Mouse (Mus musculus): ENCODE results near the gene Mrm1. TPM values are rescaled to one million over a fixed set of nuclear protein-coding genes. Genes with fewer than 3 reads are reported as not detected.
A peak's percentile ranks its signal among the peaks of the same experiment; 100 is the strongest.

Gene Mrm1
- total and polyA plus RNA-seq, 3 experiments = 14.7 to 19.7 (median 18.9) TPM

GRCm38 (mm10) chr11:84780143-84780870 is 39.0 kb downstream of the Mrm1 start:
- intact Hi-C loops (cut with DNase I) = no loop called here
- Histone ChIP-seq H3K27me3 (ENCODE audit: control insufficient read depth, insufficient read depth, low read length) (peaks cover 4% of the 10 kb centered on the region; the same call in 1 of the 2 replicates), H3K79me2 (replicated peaks; ENCODE audit: control insufficient read depth, insufficient read depth, low read length) (no peaks in the 10 kb centered on the region), H3K4me3 (no peak overlapping the region), H3K9ac (ENCODE audit: low read depth, low read length) (no peak overlapping the region), H3K36me3 (ENCODE audit: control insufficient read depth, insufficient read depth, low read length) (no peaks in the 10 kb centered on the region), H3K4me1 (ENCODE audit: control insufficient read depth, insufficient read depth, low read length) (no peaks in the 10 kb centered on the region), H3K27ac (no peak overlapping the region)
- 7% methylated on average over 19 of the region's 19 CpGs for WGBS
- no peak for DNase-seq
- no peak for TF ChIP-seq CTCF (IDR thresholded peaks at IDR 0.05)
- TF ChIP-seq EP300 (IDR thresholded peaks at IDR 0.05; ENCODE audit: insufficient read depth, low read depth, low read length) = no peak
- TF ChIP-seq POLR2A (IDR thresholded peaks at IDR 0.05; ENCODE audit: insufficient read depth, low read depth, low read length) = no peak

DNA sequence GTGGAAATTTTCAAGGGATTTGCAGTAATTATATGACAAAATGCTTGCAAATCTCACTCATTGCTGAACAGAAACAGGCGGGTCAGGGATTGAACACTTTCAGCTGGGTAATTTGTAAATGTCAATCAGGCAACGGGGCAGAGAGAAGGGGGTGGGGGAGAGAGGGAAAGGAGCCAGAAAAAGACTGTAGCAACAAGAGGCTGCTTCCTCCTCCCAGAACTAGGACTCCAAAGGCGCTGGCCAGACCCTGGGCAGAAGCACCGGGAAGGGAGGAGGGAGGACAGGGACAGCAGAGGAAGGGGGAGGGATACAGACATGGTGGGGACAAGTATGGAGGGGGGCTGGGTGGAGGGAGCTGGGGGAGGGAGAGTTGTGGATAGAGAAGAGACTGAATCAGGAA is 43.8 kb downstream of the Mrm1 start:
- Histone ChIP-seq H3K4me1 (ENCODE audit: control insufficient read depth, insufficient read depth, low read length) (no peaks in the 10 kb centered on the region), H3K27ac (no peak overlapping the region), H3K27me3 (ENCODE audit: control insufficient read depth, insufficient read depth, low read length) (peaks cover 4% of the 10 kb centered on the region; the same call in 1 of the 2 replicates), H3K36me3 (ENCODE audit: control insufficient read depth, insufficient read depth, low read length) (no peaks in the 10 kb centered on the region), H3K9ac (ENCODE audit: low read depth, low read length) (no peak overlapping the region), H3K79me2 (replicated peaks; ENCODE audit: control insufficient read depth, insufficient read depth, low read length) (no peaks in the 10 kb centered on the region), H3K4me3 (no peak overlapping the region)
- intact Hi-C loops (cut with DNase I) = no loop called here
- 9% methylated on average over 4 of the region's 4 CpGs for WGBS
- DNase-seq = no peak
- TF ChIP-seq CTCF (IDR thresholded peaks at IDR 0.05) (no peak), EP300 (IDR thresholded peaks at IDR 0.05; ENCODE audit: insufficient read depth, low read depth, low read length) (no peak), POLR2A (IDR thresholded peaks at IDR 0.05; ENCODE audit: insufficient read depth, low read depth, low read length) (no peak)

- WGBS = 69% methylated on average over 13 of the region's 13 CpGs
- Histone ChIP-seq H3K9ac (ENCODE audit: low read depth, low read length) (no peak overlapping the region), H3K79me2 (replicated peaks; ENCODE audit: control insufficient read depth, insufficient read depth, low read length) (no peaks in the 10 kb centered on the region), H3K36me3 (ENCODE audit: control insufficient read depth, insufficient read depth, low read length) (no peaks in the 10 kb centered on the region), H3K4me3 (no peak overlapping the region), H3K27ac (no peak overlapping the region), H3K4me1 (ENCODE audit: control insufficient read depth, insufficient read depth, low read length) (no peaks in the 10 kb centered on the region), H3K27me3 (ENCODE audit: control insufficient read depth, insufficient read depth, low read length) (peaks cover 1% of the 10 kb centered on the region; the same call in 1 of the 2 replicates)
- TF ChIP-seq POLR2A (IDR thresholded peaks at IDR 0.05; ENCODE audit: insufficient read depth, low read depth, low read length) = no peak
- TF ChIP-seq EP300 (IDR thresholded peaks at IDR 0.05; ENCODE audit: insufficient read depth, low read depth, low read length) = no peak
- no peak for DNase-seq
- intact Hi-C loops (cut with DNase I) = no loop called here
Observed at GRCm38 (mm10) chr11:84774870-84775514, 44.3 kb downstream of the Mrm1 start.

DNA sequence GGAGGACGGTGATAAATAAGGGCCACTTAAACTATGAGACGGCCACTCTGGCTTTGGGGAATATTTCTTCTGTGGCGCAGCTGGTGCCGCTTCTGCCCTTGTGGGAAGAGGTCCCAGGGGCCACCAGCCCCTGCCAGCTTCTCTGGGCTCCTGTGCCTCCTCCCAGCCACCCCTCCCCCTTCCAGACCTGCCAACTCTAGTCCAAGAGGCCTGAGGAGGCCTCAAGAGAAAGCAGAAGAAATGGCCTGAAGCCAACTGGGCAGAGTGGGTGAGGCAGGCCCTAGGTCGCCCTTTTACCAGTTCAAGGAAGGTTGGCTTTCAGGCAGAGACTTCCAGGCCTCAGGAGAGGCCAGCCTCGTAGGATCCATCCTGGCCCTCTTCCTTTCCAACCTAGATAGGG is 51.4 kb downstream of the Mrm1 start:
- peaks cover 4% of the 10 kb centered on the region; the same call in 1 of the 2 replicates for H3K4me1 ChIP-seq (ENCODE audit: control insufficient read depth, insufficient read depth, low read length)
- intact Hi-C loops (cut with DNase I) = no loop called here
- no peaks in the 10 kb centered on the region for H3K27me3 ChIP-seq (ENCODE audit: control insufficient read depth, insufficient read depth, low read length)
- TF ChIP-seq CTCF (IDR thresholded peaks at IDR 0.05) (no peak), EP300 (IDR thresholded peaks at IDR 0.05; ENCODE audit: insufficient read depth, low read depth, low read length) (no peak), POLR2A (IDR thresholded peaks at IDR 0.05; ENCODE audit: insufficient read depth, low read depth, low read length) (no peak)
- no peaks in the 10 kb centered on the region for H3K36me3 ChIP-seq (ENCODE audit: control insufficient read depth, insufficient read depth, low read length)
- no peak overlapping the region for H3K9ac ChIP-seq (ENCODE audit: low read depth, low read length)
- DNase-seq = peak in 1 of 2 experiments; percentile 11
- H3K4me3 ChIP-seq = no peak overlapping the region
- WGBS = 63% methylated on average over 6 of the region's 6 CpGs
- H3K79me2 ChIP-seq (replicated peaks; ENCODE audit: control insufficient read depth, insufficient read depth, low read length) = no peaks in the 10 kb centered on the region
- H3K27ac ChIP-seq = no peak overlapping the region

DNA sequence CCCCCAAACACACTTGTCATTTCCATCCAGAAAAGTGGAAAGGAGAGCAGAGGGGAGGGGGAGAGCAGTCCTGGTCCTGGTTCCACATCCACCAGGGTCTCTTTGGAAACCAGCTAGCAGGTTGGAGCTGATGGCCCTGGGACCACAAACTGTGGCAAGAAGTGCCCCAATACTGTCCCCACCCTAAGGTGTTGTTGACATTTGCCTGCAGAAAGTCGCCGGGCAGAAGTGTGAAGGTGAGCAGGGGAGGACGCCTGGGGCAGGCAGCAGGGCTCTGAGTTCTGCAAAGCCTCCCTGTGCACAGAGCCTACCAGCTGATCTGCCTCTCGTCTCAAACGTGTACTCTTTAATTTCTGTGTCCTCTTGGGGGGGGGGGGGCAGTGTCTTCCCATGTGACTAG is 54.2 kb downstream of the Mrm1 start:
- peak in 1 of 2 experiments; percentile 15 for DNase-seq
- no peak overlapping the region for H3K27ac ChIP-seq
- H3K4me1 ChIP-seq (ENCODE audit: control insufficient read depth, insufficient read depth, low read length) = peaks cover 4% of the 10 kb centered on the region; the same call in 1 of the 2 replicates
- no peak overlapping the region for H3K4me3 ChIP-seq
- TF ChIP-seq EP300 (IDR thresholded peaks at IDR 0.05; ENCODE audit: insufficient read depth, low read depth, low read length) (no peak), CTCF (IDR thresholded peaks at IDR 0.05) (no peak), POLR2A (IDR thresholded peaks at IDR 0.05; ENCODE audit: insufficient read depth, low read depth, low read length) (no peak)
- H3K79me2 ChIP-seq (replicated peaks; ENCODE audit: control insufficient read depth, insufficient read depth, low read length) = no peaks in the 10 kb centered on the region
- 13% methylated on average over 5 of the region's 5 CpGs for WGBS
- H3K9ac ChIP-seq (ENCODE audit: low read depth, low read length) = no peak overlapping the region
- no peaks in the 10 kb centered on the region for H3K27me3 ChIP-seq (ENCODE audit: control insufficient read depth, insufficient read depth, low read length)
- intact Hi-C loops (cut with DNase I) = no loop called here
- no peaks in the 10 kb centered on the region for H3K36me3 ChIP-seq (ENCODE audit: control insufficient read depth, insufficient read depth, low read length)

- Histone ChIP-seq H3K36me3 (ENCODE audit: control insufficient read depth, insufficient read depth, low read length) (no peaks in the 10 kb centered on the region), H3K4me3 (no peak overlapping the region), H3K27me3 (ENCODE audit: control insufficient read depth, insufficient read depth, low read length) (no peaks in the 10 kb centered on the region), H3K4me1 (ENCODE audit: control insufficient read depth, insufficient read depth, low read length) (peaks cover 4% of the 10 kb centered on the region; the same call in 1 of the 2 replicates), H3K27ac (no peak overlapping the region), H3K9ac (ENCODE audit: low read depth, low read length) (no peak overlapping the region), H3K79me2 (replicated peaks; ENCODE audit: control insufficient read depth, insufficient read depth, low read length) (no peaks in the 10 kb centered on the region)
- 4% methylated on average over 21 of the region's 21 CpGs for WGBS
- TF ChIP-seq EP300 (IDR thresholded peaks at IDR 0.05; ENCODE audit: insufficient read depth, low read depth, low read length) = no peak
- TF ChIP-seq CTCF (IDR thresholded peaks at IDR 0.05) = peak; percentile 5; the same call in 1 of the 2 replicates
- TF ChIP-seq POLR2A (IDR thresholded peaks at IDR 0.05; ENCODE audit: insufficient read depth, low read depth, low read length) = no peak
- intact Hi-C loops (cut with DNase I) = no loop called here
- DNase-seq = peak; percentile 9 to 25
Observed at GRCm38 (mm10) chr11:84764527-84764961, 54.8 kb downstream of the Mrm1 start.

All from heart, adult 2 months (tissue).